Mouse (Mus musculus) forelimb bud, embryonic 11.5 days (tissue): ENCODE results near the gene Skint3.
"Not testable (repeated sequence)": the region's sequence is repeated elsewhere in the genome, so short reads cannot be mapped to it uniquely, and the experiment has no call there.

Experiments used
- DNase-seq: peaks from one replicate; pipeline ENCODE4 v3.0.0-alpha.2; 2012; ENCODE audit warnings: low read depth, low spot score

Skint3 gene

DNA sequence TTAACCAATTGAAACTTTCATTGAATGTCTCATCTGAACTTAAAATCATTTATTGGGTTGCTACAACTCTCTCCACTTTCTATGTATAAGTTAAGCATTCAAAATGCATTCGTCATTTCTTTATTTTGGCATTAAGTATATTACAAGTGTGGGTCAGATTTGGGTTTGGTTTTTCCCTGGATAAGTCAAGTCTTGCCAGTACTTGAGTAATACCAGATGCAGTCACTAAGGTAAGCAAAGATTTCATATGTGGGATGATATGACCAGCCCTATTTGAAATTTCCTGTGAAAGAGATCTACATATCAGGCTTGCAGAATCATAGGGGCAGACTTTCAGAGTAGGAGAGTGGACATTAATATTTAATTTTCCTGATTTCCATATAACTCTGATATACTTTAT, at the start of gene Skint3:
Gene Skint3 (plus strand): TSS at position 301 of the 400 bp plus-strand sequence.
- DNase-seq: no peak

DNA sequence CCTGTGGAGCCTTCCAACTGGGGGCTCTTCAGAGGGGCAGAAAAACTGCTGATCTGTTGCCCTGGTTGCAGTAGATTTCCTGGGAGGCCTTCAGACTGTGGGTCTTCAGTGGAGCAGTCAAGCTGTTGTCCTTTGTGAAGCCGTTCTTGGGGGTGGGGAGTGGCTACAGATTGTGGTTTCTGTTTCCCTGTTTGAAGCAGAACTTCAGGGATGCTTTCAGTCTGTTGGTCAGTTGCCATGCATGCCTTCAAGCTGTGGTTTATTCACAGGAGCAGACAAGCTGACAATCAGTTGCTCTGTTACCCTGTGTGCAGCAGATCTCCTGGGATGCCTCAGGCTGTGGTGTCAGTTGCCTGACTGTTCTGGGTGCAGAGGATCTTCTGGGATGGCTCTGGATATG, 11.4 kb downstream of the Skint3 start:
- no peak for DNase-seq

DNA sequence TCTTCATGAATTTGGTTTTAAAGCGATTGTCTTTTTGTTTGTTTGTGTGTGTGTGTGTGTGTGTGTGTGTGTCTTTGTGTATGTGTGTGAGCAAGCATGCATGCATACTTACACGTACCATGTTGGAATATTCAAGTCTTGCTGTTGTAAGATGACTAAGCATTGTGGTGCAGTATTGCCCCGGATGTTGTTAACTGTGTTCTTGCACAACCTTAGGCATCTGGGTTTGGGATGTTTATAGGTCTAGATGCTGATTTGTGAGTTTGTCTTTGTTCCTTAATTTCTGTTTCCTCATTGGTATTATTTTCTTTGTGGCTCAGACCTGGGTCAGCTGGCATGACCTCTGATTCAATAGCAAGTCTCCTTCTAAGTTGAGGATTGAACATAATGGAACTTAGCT, 11.9 kb downstream of the Skint3 start:
- no peak for DNase-seq

DNA sequence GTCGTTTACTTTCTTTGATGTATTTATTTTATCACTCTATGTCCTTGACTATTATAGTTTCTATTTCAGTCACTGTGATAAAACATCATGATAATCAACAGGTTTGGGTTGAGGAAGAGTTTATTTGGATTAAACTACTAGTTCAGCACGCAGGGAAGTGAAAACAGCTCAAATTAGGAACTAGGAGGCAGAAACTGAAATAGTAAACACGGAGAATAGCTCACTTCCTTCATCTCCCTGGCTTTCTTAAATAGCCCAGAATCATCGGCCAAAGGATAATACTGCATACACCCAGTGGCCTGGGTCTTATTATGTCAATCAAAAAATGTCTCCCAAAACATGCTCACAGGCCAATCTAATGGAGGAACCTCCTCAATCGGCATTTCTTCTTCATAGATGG, 24.0 kb downstream of the Skint3 start:
- DNase-seq: no peak

DNA sequence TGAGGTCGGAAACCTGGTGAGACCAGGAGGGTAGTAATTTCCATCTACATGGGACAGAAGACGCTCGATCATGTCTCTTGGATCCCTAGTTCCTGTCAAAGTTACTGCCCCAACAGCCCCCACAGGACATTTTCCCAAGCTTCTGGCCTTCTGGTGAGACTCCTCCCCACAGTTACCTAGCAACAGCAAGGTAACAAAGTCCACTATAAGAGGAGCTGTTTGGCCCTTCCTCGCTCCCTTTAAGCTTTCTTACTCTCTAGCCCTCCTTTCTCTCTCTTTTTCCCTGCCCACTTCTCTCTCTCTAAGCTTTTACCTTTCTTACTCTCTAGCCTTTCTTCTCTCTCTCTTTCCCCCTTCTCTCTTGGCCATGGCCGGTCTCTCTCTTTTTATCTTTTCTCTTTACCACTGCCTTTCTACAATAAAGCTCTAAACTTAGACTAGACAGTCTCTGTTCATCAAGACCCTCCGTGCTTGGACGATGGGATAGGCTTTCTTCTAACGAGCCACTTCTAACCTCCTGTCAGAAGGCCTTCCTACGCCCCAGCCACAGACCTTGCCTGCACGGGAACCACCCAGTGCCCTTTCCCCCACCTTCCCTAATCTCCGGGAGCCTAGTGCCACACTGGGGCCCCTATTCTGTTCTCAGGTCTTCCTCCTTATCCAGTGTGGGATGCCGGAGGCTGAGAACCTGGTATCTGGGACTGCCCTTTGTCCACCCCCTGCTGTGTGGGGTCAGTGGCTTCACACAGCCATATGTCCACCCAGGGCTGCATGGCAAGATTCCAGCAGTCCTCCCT, 55.3 kb downstream of the Skint3 start:
- no peak for DNase-seq

DNA sequence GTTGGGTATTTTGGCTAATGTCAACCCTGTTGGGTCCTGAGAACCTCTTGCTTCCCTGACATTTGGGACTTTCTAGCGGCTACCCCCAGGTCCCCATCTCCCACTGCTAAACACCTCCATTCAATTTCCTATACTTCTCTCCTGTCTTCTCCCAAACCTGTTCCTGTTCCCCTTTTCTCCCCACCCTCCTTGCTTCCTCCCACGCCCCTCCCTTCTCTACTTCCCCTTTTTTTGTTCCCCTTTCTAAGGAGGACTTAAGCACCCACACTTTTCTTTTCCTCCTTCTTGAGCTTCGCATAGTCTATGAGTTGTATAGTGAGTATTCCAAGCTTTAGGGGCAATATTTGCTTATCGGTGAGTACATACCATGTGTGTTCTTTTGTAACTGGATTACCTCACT, 56.4 kb downstream of the Skint3 start:
- DNase-seq: no peak

DNA sequence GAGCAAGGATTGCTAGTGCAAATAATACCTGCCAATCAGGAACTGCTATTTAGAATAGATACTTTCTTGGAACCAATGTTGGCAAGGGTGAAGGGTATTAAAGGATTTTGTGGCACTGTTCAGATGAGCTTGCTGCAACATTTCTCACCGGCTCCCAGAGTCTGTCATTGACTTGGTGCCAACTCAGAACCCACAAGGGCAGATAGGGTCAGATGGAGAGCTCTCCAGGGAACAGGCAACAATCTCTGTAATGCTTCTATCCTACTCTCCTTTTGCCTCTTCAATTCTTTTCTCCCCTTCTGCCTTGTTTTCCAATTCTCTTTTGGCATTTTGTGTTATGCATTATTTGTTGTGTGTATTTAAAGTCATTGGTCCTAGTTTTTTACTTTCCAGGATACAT, 70.3 kb downstream of the Skint3 start:
- DNase-seq: no peak

DNA sequence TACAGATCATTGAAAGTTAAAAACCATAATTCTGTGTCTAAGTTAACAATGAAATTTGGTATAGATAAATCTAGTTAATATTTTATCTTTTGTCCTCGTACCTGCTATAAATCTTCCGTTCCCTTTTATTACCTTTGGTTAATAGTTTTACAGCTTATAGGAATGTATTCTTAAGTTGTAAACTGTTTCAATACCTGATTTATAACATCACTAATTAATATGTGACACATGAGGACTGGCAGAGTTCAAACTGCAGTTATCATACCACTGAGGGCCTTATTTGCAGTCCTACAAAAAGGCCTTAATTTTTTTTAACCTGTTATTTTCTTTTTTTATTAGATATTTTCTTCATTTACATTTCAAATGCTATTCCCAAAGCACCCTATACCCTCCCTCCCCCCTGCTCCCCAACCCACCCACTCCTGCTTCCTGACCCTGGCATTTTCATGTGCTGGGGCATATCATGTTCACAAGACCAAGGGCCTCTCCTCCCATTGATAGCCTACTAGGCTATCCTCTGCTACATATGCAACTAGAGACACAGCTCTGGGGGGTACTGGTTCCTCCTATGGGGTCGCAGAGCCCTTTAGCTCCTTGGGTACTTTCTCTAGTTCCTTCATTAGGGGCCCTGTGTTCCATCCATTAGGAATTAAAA, 70.9 kb downstream of the Skint3 start:
- DNase-seq: no peak

DNA sequence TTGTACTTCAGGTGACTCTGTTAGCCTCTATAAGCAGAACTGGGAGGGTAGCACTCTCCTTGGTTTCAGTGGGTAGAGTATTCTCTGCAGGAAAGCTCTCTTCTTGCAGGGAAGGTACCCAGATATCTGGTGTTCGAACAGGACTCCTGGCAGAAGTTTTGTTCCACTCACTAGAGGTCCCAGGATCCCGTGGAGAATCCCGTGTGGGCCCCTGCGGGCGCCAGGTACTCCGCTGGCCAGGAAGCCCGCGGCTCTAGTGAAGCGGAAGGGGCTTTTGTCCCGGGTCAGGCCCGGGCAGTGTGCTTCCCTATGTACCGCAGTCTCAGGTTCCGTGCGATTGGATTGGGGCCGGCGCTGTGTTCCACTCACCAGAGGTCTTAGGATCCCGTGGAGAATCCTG, 117.1 kb downstream of the Skint3 start:
- DNase-seq: not testable (repeated sequence)
